15 mouse cellular contexts compared by ENCODE assay signal in the genomic region with DNA sequence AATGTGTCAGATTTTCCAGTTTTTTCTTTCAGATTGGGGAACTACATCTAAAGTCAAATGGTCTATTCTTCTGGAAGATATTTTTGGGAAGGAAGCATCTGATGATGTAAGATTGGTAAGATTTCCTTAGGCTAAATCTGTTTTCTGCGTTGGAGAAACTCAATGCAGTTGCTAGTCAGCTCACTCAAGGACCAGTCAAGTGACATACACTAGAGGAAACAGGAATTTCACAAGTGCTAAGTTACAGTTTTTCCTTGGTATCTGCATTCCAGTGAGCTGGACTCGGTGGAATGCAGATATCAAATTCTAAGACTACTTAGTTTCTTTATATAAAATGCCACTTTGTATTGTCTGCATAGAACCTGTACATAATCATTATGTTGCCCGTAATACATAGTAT.
"Had no signal": no experiment of that assay in that cellular context is flagged by ENCODE, and none has a peak within 500 bp of the region (broad histone marks: within the 10 kb centered on the region; RNA-seq: fewer than 3 reads in every experiment).

No protein-coding gene starts in this region.

- H3K4me1 ChIP-seq: liver, embryonic 12.5 days; lung, embryonic 15.5 days; midbrain, embryonic 13.5 days; midbrain, embryonic 15.5 days; neural tube, embryonic 12.5 days; stomach, embryonic 15.5 days had no signal

- ATAC-seq: liver, embryonic 12.5 days; midbrain, embryonic 13.5 days; midbrain, embryonic 15.5 days had no signal

- H3K4me3 ChIP-seq: liver, embryonic 12.5 days; lung, embryonic 15.5 days; megakaryocyte, embryonic 14.5 days; midbrain, embryonic 13.5 days; midbrain, embryonic 15.5 days; neural tube, embryonic 12.5 days; stomach, embryonic 15.5 days had no signal

- DNase-seq: lung, postnatal 10 days; right cerebral cortex, postnatal 14 days; thymus, adult 18-20 months; thymus, postnatal 14 days; thymus, postnatal 36 days had no signal

- H3K27ac ChIP-seq: liver, embryonic 12.5 days; liver, embryonic 14.5 days; lung, embryonic 15.5 days; midbrain, embryonic 13.5 days; midbrain, embryonic 15.5 days; neural tube, embryonic 12.5 days; stomach, embryonic 15.5 days; stomach, postnatal 0 days had no signal

- H3K9ac ChIP-seq: liver, embryonic 12.5 days; liver, embryonic 14.5 days; lung, embryonic 15.5 days; midbrain, embryonic 13.5 days; midbrain, embryonic 15.5 days; neural tube, embryonic 12.5 days; stomach, embryonic 15.5 days had no signal

- H3K4me2 ChIP-seq: liver, embryonic 12.5 days; lung, embryonic 15.5 days; midbrain, embryonic 11.5 days; midbrain, embryonic 13.5 days; midbrain, embryonic 15.5 days; neural tube, embryonic 12.5 days; stomach, embryonic 15.5 days had no signal

- H3K9me3 ChIP-seq: liver, embryonic 12.5 days; lung, embryonic 15.5 days; midbrain, embryonic 13.5 days; midbrain, embryonic 15.5 days; neural tube, embryonic 12.5 days; stomach, embryonic 15.5 days had no signal

- H3K27me3 ChIP-seq: liver, embryonic 12.5 days; lung, embryonic 15.5 days; megakaryocyte, embryonic 14.5 days; midbrain, embryonic 13.5 days; midbrain, embryonic 15.5 days; neural tube, embryonic 12.5 days; stomach, embryonic 15.5 days had no signal
